Mouse (Mus musculus) forebrain, postnatal 0 days (tissue): Measurements from ENCODE around the gene Ahctf1. TPM values are rescaled to one million over a fixed set of nuclear protein-coding genes. Genes with fewer than 3 reads are reported as not detected.
"Not testable (repeated sequence)": the region's sequence is repeated elsewhere in the genome, so short reads cannot be mapped to it uniquely, and the experiment has no call there.

ENCODE experiments used
- ATAC-seq: fragments of 200-750 bp; cut with Nextera tagmentation; 2 replicates; pipeline ENCODE4 v1.8.0; 2017; ENCODE audit warnings: mild to moderate bottlenecking, moderate library complexity
- DNase-seq: peaks from one replicate; pipeline ENCODE4 v3.0.0-alpha.2; 2015
- H3K27ac ChIP-seq: fragments of 300-500 bp; sonication (generic); 2 replicates; pipeline ENCODE4 v1.5.1; 2014; ENCODE audit warnings: low read depth, mild to moderate bottlenecking, antibody characterized with exemption, low read length, moderate library complexity, mixed read lengths
- H3K27me3 ChIP-seq: fragments of 300-500 bp; sonication (generic); 2 replicates; pipeline ENCODE4 v1.6.1; 2014; ENCODE audit warnings: mild to moderate bottlenecking, low read length, mixed read lengths; ENCODE audit not compliant: insufficient read depth
- H3K36me3 ChIP-seq: fragments of 300-500 bp; sonication (generic); 2 replicates; pipeline ENCODE4 v1.6.1; 2014; ENCODE audit warnings: mild to moderate bottlenecking, moderate library complexity; ENCODE audit not compliant: insufficient read depth
- H3K4me1 ChIP-seq: fragments of 300-500 bp; sonication (generic); 2 replicates; pipeline ENCODE4 v1.6.1; 2014; ENCODE audit warnings: antibody characterized with exemption; ENCODE audit not compliant: insufficient read depth
- H3K4me2 ChIP-seq: fragments of 300-500 bp; sonication (generic); 2 replicates; pipeline ENCODE4 v1.6.1; 2014; ENCODE audit warnings: low read depth, mild to moderate bottlenecking, moderate library complexity
- H3K4me3 ChIP-seq: fragments of 300-500 bp; sonication (generic); 2 replicates; pipeline ENCODE4 v1.5.1; 2014; ENCODE audit warnings: low read depth, low read length, mixed read lengths
- H3K9ac ChIP-seq: fragments of 300-500 bp; sonication (generic); 2 replicates; pipeline ENCODE4 v1.6.1; 2014; ENCODE audit warnings: mild to moderate bottlenecking
- H3K9me3 ChIP-seq: fragments of 300-500 bp; sonication (generic); 2 replicates; pipeline ENCODE4 v1.6.1; 2016; ENCODE audit warnings: low read length
- CTCF ChIP-seq: sonication (generic); IDR thresholded peaks from 2 replicates; pipeline ENCODE4 v1.5.1; 2016; ENCODE audit warnings: antibody characterized with exemption, control low read depth, low read depth
- WGBS: fragments of 180-500 bp; shearing (Covaris S2); extraction: QIAGEN DNeasy Blood & Tissue Kit; methylation state at CpG from one replicate; pipeline ENCODE4 v1.1.7; 2014; 5-methylcytosine and 5-hydroxymethylcytosine counted together
- polyA plus RNA-seq: library from polyadenylated mRNA; unstranded; fragments of >200 nt; fragmentation: Nextera tagmentation; extraction: Ambion mirVana; gene quantifications from 2 replicates; pipeline ENCODE4 v1.2.1, GENCODE M21; 2015
- total RNA-seq: library from RNA; depleted of rRNA; stranded (reverse); fragments of >200 nt; gene quantifications from 2 replicates; pipeline ENCODE4 v1.2.3, GENCODE M21; 2014

Gene Ahctf1
- total and polyA plus RNA-seq, 2 experiments from 2014 or later: 8.0 to 41.8 TPM

- Histone ChIP-seq H3K4me1 (no peaks in the 10 kb centered on the region), H3K27ac (no peak overlapping the region), H3K4me3 (no peak overlapping the region), H3K9me3 (no peaks in the 10 kb centered on the region), H3K36me3 (no peaks in the 10 kb centered on the region), H3K9ac (no peak overlapping the region), H3K27me3 (no peaks in the 10 kb centered on the region), H3K4me2 (no peak overlapping the region)
- no peak for DNase-seq
- TF ChIP-seq CTCF: no peak
- ATAC-seq: no peak
- 94% methylated on average over 7 of the region's 7 CpGs for WGBS
Observed at GRCm38 (mm10) chr1:179836426-179837404, 33.2 kb upstream of the Ahctf1 start.

GRCm38 (mm10) chr1:179835753-179836425 is 32.4 kb upstream of the Ahctf1 start:
- H3K9me3 ChIP-seq: no peaks in the 10 kb centered on the region
- H3K27ac ChIP-seq: no peak overlapping the region
- H3K9ac ChIP-seq: no peak overlapping the region
- no peaks in the 10 kb centered on the region for H3K27me3 ChIP-seq
- TF ChIP-seq CTCF: no peak
- no peak overlapping the region for H3K4me2 ChIP-seq
- no peaks in the 10 kb centered on the region for H3K36me3 ChIP-seq
- no peaks in the 10 kb centered on the region for H3K4me1 ChIP-seq
- H3K4me3 ChIP-seq: no peak overlapping the region
- no peak for DNase-seq
- no peak for ATAC-seq
- WGBS: 86% methylated on average over 1 of the region's 1 CpGs

GRCm38 (mm10) chr1:179833596-179833995 is 30.1 kb upstream of the Ahctf1 start:
- no peak overlapping the region for H3K9ac ChIP-seq
- ATAC-seq: no peak
- no peak for DNase-seq
- no peak overlapping the region for H3K4me2 ChIP-seq
- H3K27ac ChIP-seq: no peak overlapping the region
- WGBS: 95% methylated on average over 1 of the region's 1 CpGs
- no peak for TF ChIP-seq CTCF
- no peak overlapping the region for H3K4me3 ChIP-seq
- H3K36me3 ChIP-seq: no peaks in the 10 kb centered on the region
- no peaks in the 10 kb centered on the region for H3K4me1 ChIP-seq
- no peaks in the 10 kb centered on the region for H3K27me3 ChIP-seq
- H3K9me3 ChIP-seq: no peaks in the 10 kb centered on the region

- Histone ChIP-seq H3K4me2 (no peak overlapping the region), H3K9ac (no peak overlapping the region), H3K4me3 (no peak overlapping the region), H3K4me1 (no peaks in the 10 kb centered on the region), H3K9me3 (no peaks in the 10 kb centered on the region), H3K27me3 (no peaks in the 10 kb centered on the region), H3K27ac (no peak overlapping the region), H3K36me3 (no peaks in the 10 kb centered on the region)
- TF ChIP-seq CTCF: no peak
- DNase-seq (no peak), ATAC-seq (no peak)
- WGBS: 81% methylated on average over 7 of the region's 7 CpGs
Observed at GRCm38 (mm10) chr1:179832710-179833240, 29.3 kb upstream of the Ahctf1 start.

DNA sequence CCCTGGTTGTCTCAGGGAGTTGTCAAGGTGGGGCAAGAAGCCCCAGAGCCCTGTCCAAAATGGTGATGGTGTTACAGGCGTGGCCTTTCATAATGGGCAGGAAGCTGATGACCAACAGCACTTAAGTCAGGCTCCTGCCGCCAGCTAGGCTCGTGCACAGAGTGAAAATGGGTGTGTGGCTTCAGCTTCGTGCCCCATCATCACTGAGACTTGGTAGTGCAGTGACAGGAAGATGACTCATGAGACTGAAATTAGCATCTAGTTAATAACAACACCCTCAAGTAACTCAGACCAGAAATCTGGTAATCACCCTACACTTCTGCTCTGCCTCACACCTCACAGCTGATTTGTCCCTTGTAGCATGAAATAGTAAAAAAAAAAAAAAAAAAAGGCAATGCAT is 25.4 kb upstream of the Ahctf1 start:
- ATAC-seq: no peak
- H3K27ac ChIP-seq: no peak overlapping the region
- WGBS: 83% methylated on average over 4 of the region's 4 CpGs
- no peak for TF ChIP-seq CTCF
- no peak for DNase-seq
- H3K9ac ChIP-seq: no peak overlapping the region
- H3K27me3 ChIP-seq: no peaks in the 10 kb centered on the region
- no peaks in the 10 kb centered on the region for H3K9me3 ChIP-seq
- no peaks in the 10 kb centered on the region for H3K36me3 ChIP-seq
- H3K4me1 ChIP-seq: no peaks in the 10 kb centered on the region
- H3K4me2 ChIP-seq: no peak overlapping the region
- H3K4me3 ChIP-seq: no peak overlapping the region

GRCm38 (mm10) chr1:179828051-179828450 is 24.6 kb upstream of the Ahctf1 start:
- TF ChIP-seq CTCF: no peak
- Histone ChIP-seq H3K9me3 (no peaks in the 10 kb centered on the region), H3K4me2 (no peak overlapping the region), H3K9ac (no peak overlapping the region), H3K4me3 (no peak overlapping the region), H3K27me3 (no peaks in the 10 kb centered on the region), H3K4me1 (no peaks in the 10 kb centered on the region), H3K27ac (no peak overlapping the region), H3K36me3 (no peaks in the 10 kb centered on the region)
- no peak for DNase-seq
- 90% methylated on average over 5 of the region's 5 CpGs for WGBS
- ATAC-seq: no peak

DNA sequence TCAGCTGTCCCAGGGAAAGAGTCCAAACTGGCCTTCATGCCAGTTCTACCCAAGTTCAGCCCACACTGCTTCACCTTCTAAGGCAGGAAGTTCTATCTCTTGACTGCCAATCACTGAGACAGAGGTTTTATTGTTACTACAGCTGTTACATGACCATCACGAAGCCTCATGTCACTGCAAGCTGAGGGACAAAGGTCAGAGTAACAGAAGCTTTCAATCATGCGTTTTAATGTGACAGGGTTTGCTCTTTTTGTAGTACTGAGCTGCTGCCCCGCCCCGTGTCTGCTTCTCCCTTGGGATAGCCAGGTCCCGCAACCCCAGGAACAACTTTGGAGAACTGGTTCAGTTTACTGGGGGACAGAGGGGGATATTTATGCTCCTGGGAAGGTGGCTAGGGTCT is 21.1 kb upstream of the Ahctf1 start:
- H3K9ac ChIP-seq: no peak overlapping the region

GRCm38 (mm10) chr1:179818490-179819278 is 15.2 kb upstream of the Ahctf1 start:
- not testable (repeated sequence) for DNase-seq, ATAC-seq, H3K4me3 ChIP-seq, H3K36me3 ChIP-seq, H3K27ac ChIP-seq, H3K9me3 ChIP-seq, H3K4me1 ChIP-seq, H3K27me3 ChIP-seq, H3K9ac ChIP-seq, H3K4me2 ChIP-seq
- 92% methylated on average over 11 of the region's 11 CpGs for WGBS

More for the DNA sequence above, 21.1 kb upstream of the Ahctf1 start:
- ATAC-seq (no peak), DNase-seq (no peak)
- no peaks in the 10 kb centered on the region for H3K4me1 ChIP-seq
- H3K4me2 ChIP-seq: no peak overlapping the region
- 79% methylated on average over 5 of the region's 5 CpGs for WGBS
- H3K27ac ChIP-seq: no peak overlapping the region
- H3K9me3 ChIP-seq: no peaks in the 10 kb centered on the region
- no peak for TF ChIP-seq CTCF
- H3K4me3 ChIP-seq: no peak overlapping the region
- H3K36me3 ChIP-seq: no peaks in the 10 kb centered on the region
- no peaks in the 10 kb centered on the region for H3K27me3 ChIP-seq
